Mouse (Mus musculus) CH12.LX (cell line): ENCODE results near the gene Hcrt.

Experiments
- CTCF ChIP-seq, 2 experiments: IDR thresholded peaks in 1 of 2; conservative IDR thresholded peaks in 1 of 2; 2 replicates each; pipeline ENCODE4 v1.5.1; 2011 to 2012; ENCODE audit warnings: low read depth in 2 of 2, low read length in 2 of 2, improper control_type of control experiment in 1 of 2, inconsistent platforms in 1 of 2, mild to moderate bottlenecking in 1 of 2, moderate library complexity in 1 of 2
- MAX ChIP-seq: IDR thresholded peaks from 2 replicates; pipeline ENCODE4 v1.6.1; 2011; ENCODE audit warnings: low read length, improper control_type of control experiment
- MAZ ChIP-seq: IDR thresholded peaks from 2 replicates; pipeline ENCODE4 v1.6.1; 2012; ENCODE audit warnings: low read depth, mild to moderate bottlenecking, inconsistent platforms, low read length, improper control_type of control experiment, moderate library complexity
- POLR2A ChIP-seq: IDR thresholded peaks from 2 replicates; pipeline ENCODE4 v1.6.1; 2011; ENCODE audit warnings: low read depth, mild to moderate bottlenecking, improper control_type of control experiment, low read length
- RCOR1 ChIP-seq: conservative IDR thresholded peaks from 2 replicates; pipeline ENCODE4 v1.6.1; 2012; ENCODE audit warnings: low read depth, mild to moderate bottlenecking, inconsistent platforms, low read length, improper control_type of control experiment
- SIN3A ChIP-seq: IDR thresholded peaks from 2 replicates; pipeline ENCODE4 v1.6.1; 2012; ENCODE audit warnings: low read length, improper control_type of control experiment, inconsistent platforms
- TBP ChIP-seq: conservative IDR thresholded peaks from 2 replicates; pipeline ENCODE4 v1.6.1; 2011; ENCODE audit warnings: low read depth, low read length, improper control_type of control experiment
- TCF12 ChIP-seq: IDR thresholded peaks from 2 replicates; pipeline ENCODE4 v1.6.1; 2014; ENCODE audit warnings: low read depth, mild to moderate bottlenecking, inconsistent platforms, low read length, improper control_type of control experiment
- USF1 ChIP-seq: IDR thresholded peaks from 2 replicates; pipeline ENCODE4 v1.6.1; 2014; ENCODE audit warnings: low read depth, mild to moderate bottlenecking, inconsistent platforms, low read length, improper control_type of control experiment
- ZMIZ1 ChIP-seq: IDR thresholded peaks from 2 replicates; pipeline ENCODE4 v1.6.1; 2012; ENCODE audit warnings: low read depth, mild to moderate bottlenecking, inconsistent platforms, low read length, improper control_type of control experiment
- ZNF384 ChIP-seq: IDR thresholded peaks from 2 replicates; pipeline ENCODE4 v1.6.1; 2012; ENCODE audit warnings: low read depth, low read length, improper control_type of control experiment, inconsistent platforms

DNA sequence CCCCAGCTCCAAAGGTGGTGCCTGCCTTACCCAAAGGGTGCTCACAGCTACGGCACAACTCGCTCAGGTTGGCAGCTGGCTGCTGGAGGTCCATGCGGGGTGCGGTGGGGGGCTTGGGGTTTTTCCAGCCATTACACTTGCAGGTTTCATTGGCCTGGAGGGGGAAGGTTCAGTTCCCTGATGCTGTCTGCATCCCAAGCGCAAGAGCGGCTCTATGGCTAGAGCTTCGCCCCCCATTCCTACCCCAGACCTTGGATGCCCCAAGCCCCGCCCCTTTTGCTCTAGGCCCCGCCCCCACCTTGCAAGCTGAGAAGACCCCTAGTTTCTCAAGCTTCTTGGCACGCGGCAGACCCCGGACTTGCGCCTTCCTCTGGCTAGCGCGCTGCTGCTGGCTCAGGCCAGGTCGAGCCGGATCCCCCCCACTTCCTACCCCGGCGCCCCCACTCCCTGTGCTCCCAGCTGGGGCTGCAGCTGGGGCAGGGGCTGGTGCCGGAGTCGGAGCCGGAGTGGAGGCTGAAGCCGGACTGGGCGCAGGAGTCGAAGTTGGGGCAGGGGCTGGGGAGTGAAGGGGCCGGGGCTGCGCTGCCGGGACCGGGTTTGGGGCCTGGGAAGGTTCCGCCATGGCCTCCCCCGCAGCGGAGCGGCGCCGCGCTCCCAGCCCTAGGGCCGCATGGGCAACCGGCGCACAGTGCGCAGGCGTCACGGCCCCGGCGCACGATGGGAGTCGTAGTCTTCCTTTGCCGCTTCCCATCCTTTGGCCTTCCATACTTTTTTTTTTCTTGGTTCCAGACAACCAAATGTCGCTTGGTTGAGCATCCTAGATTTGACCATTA, 50.7 kb downstream of the Hcrt start, which contains the start of gene Kat2a:
- peak; percentile 96 for TF ChIP-seq MAX
- peak; percentile 90 for TF ChIP-seq ZNF384
- TF ChIP-seq USF1: no peak; the same call in 1 of the 2 replicates
- TF ChIP-seq CTCF (conservative IDR thresholded peaks at IDR 0.05 in 1 of 2, IDR thresholded peaks at IDR 0.05 in 1 of 2; ENCODE audit: low read depth in 2 of 2, low read length in 2 of 2): no peak
- peak; percentile 30; the same call in 1 of the 2 replicates for TF ChIP-seq SIN3A
- peak; percentile 83 for TF ChIP-seq TCF12
- TF ChIP-seq MAZ: no peak
- no peak for TF ChIP-seq RCOR1
- peak; percentile 97 for TF ChIP-seq POLR2A
- peak; percentile 80 for TF ChIP-seq ZMIZ1
- 0 out of 2 replicates have a peak, but pooled peaks have one; percentile 51 for TF ChIP-seq TBP
